Mouse (Mus musculus) frontal cortex, postnatal 36 days (tissue): ENCODE measurements around the gene Foxn1.
A peak's percentile ranks its signal among the peaks of the same experiment; 100 is the strongest.

Experiments used
- DNase-seq, 2 experiments: peaks; one replicate each; pipeline ENCODE4 v3.0.0; 2022; ENCODE audit warnings: low spot score in 2 of 2

Gene Foxn1

DNA sequence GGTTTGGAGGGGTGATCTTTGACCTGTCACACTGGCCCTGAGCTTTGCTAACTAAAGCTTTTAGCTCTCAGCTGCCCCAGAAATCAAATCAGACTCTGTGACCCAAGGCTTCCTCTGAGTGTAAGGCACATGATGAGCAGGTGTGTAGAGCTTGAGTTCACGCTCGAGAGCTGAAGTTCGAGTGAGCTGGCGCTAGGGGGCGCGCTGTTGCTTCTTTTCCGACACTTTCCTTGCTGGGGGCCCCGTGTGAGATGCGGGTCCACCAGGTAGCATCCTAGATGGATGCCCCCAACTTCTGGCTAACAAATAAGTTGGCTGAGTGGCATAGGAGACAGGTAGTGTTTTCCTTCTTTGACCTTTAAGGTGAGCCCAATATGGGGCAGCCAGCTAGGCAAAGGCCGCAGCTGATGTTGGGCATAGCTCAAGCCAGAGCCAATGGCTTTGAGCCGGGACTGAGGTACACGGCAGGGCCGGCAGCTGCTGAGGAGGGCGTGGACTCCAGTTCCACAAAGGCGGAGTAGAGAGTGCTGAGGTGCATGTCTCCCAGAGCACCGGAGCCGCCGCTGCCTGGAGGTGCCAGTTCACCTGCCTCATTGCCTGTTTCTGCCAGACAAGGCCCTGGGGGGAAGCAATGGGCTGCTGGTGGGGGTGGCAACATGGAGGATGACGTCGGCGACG lies 27.9 kb downstream of the Foxn1 start:
- DNase-seq = peak in 1 of 2 experiments; percentile 25

DNA sequence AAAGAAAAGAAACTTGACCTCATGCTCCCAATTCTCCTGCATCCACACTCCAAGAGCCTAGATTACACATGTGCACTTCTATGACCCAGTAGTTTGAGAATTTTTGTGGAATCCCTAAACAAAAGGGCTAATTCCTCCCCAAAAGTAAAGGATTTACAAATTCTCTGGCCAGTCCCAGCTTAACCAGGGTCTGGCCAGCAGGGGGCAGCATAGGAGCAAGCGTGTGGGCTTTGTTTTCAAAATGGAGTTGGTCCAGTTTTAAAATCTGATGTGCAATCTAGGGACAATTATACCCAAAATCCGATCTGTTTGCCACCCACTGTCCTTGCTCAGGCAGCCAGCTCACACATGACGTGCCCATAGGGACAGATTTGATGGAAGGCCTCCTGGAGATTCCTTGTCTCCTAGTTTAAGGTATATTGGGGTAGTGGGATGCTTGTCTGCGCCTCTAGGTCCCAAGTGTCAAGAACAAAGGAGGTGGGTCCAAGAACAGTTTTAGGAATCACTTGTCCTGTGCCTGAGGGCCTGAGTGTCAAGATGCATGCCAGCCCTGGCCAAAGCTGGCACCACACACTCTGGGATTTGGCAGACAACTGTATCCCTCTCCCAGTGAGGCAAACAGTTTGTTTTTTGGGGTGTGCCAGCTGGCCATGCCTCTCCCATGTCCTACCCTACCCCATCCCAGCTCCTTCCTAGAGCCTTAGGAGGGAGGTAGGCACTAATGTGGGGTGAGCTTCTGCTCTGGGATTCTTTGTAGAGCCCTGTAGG lies 30.7 kb downstream of the Foxn1 start:
- peak; percentile 58 to 64 for DNase-seq

DNA sequence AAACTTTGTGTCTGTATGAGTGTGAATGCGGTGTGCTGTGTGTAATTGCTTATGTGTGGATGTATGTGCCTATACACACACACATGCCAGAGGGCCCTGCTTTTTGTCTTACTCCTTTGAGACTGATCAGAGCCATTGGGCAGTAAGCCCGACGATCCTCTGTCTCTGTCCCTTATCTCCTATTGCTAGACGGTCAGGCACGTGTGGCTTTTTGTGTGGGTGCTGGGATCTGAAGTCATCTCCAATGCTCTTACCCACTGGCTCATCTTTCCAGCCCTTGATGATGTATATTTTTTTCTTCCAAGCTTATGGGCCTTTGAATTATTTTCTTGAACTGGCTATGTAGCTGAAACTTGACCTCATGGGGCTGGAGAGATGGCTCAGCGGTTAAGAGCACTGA lies 31.5 kb downstream of the Foxn1 start:
- DNase-seq = no peak

DNA sequence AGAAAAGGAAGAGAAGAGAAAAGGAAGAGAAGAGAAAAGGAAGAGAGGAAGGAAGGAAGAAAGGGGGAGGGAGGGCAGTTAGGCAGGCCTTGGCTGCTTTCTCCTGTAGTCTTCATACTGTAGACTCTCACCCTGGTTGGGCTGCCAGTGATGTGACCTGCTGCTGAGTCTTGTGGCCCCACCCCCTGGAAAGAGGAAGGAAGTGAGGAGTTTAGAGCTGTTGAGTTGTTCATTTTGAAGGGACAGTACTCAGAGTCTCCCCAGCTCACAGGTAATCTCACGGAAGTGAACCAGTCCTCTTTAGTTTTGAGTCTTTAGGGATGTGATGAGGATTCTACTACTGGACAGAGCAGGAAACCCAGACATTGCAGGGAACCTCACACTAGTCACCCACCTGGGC lies 33.3 kb downstream of the Foxn1 start:
- DNase-seq = no peak

DNA sequence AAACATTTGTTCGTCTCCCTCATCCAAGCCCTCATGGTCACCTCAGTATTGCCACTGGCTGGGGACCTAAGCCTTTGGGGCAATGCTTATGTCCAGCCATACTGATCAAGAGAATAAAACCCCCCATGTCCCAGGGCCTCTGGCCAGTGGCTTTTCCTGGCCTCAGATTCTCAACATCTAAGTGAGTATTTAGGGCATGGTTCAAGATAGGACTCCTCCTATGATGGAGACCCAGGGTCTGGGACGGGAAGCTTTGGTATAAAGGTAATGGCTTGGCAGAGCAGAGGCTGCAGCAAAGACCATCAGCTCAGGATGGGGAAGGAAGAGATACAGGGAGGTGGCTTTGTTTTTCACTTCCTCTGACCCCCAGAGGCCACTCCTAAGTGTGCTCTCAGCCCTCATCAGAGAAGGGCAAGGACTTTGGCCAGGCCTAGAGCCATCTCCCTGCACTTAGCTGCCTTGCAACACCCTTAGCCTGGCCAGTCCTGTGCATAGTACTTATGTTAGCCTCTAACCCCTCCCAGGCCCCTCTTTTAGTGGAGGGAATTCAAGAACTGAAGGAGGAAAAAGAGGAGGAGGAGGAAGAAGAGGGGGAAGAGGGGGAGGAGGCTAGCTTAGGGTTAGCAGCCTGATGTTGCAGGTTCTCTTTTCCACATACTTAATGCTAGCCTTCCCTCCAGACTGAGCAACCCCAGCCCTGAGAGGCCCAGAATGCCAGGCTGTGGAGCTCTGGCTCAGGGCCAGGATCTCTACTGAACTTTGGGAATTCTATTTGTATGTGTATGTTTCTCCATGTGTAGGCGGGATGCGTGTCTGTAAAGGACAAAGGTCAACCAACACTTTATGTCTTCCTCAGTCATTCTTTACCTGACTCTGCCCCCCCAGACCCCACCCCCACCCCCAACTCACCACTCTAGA lies 36.7 kb downstream of the Foxn1 start:
- DNase-seq = no peak

DNA sequence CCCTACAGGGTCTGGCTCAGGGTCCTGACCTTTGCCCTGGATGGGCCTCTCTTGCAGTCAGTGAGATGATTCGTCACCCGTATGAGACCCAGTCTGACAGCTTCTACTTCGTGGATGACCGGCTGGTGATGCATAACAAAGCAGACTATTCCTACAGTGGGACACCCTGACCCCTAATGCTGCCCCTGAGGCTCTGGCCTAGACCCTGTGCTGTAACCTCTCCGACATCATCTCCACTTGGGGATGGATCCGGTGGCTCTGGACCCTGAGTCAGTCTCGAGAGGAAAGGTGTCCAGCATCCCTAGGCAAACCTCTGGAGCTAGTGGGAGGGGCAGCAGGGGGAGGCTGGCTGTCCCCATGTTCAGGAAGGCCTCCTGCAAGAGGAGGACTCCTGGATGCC lies 37.9 kb downstream of the Foxn1 start:
- DNase-seq = no peak

DNA sequence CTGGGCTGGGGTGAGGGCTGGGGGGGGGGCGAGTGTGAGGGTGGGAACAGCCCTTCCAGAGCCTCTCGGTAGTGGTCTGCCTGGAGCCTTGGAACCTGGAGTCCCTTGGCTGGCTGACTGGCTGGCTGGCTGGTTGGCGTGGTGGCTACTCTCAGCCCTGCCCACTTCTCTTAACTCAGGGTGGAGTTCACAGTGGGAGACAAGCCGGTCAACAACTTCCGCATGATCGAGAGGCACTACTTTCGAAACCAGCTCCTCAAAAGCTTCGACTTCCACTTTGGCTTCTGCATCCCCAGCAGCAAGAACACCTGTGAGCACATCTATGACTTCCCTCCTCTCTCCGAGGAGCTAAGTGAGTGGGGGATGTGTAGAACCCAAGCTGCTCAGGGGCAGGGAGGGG lies 38.5 kb downstream of the Foxn1 start:
- no peak for DNase-seq

DNA sequence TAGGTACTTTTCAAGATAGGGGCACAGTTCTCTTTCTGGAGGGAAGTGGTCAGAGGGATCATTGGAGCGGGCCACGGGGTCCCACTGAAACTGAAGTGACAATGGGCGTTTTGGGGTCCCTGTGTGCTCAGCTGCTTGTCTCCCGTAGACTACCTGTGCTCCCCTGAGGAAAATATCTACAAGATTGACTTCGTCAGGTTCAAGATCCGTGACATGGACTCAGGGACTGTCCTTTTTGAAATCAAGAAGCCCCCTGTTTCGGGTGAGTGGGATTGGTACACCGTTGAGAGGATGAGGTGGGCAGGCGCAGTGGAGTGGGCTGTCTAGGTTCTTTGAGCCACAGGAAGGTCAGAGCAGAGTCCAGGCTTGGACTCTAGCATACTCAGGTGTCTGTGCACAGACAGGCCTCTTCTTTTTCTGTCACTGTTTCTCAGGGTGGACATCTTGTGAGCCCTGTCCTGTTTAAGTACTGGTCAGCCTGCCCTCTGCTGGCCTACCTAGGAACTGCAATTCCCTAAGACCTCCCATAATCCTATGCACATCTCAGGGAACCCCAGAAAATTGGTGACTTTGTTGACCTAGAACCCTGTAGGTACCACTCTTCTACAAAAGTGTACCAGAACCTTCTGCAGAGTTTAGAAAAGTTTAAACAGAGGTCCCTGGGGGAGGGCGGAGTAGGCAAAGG lies 39.1 kb downstream of the Foxn1 start:
- peak in 1 of 2 experiments; percentile 65 for DNase-seq

DNA sequence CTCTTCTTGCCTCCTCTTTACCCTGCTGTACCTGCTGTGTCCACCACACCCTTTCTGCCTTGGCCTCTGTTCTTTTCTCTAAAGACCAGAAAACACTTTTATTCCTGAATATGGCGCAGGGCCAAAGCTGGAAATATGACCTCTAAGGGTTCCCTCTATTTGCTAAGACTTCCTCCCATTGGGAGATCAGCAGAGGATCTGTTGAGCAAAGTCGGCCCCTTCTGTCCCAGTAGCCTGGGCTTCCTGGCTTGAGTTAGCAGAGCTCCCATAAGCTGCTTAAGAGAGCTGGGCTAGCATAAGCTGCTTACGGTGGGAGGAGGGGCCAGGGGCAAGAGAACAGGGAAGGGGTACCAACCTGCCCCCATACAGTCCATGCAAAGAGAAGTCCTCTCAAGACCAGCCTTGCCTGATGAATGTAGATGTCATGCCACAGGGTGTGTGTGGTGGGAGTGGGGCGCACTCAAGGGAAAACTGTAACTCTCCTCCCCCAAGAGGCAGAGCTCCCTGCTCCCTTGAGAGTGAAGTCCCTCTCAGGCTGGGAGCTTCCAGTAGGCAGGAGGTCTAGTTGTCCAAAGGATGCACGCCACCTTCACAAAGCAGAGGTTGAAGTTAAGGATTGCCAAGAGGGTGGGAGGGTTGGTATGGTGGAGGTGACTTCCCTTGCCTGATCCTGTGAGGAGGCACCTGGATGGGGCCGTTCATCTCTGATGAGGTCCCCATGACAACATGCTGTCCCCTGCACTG lies 39.9 kb downstream of the Foxn1 start:
- DNase-seq = no peak

DNA sequence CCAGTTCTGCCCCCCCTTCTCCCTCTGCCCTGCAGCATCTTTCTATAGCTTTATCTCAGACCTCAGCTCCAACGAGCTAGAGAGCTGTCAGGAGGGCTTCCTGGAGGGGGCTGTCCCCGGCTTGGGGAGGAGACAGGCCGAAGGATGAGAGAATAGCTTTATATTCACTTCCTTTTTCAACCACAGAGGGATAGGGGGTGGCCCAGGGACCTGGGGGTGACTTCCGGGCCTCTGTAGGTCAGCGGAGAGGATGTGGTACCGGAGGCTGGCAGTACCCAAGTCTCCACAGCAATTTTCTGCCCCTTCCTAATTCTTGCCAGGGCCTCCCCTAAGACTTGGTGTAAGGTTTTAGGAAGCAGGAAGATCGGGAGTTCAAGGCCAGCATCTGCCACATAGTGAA lies 40.6 kb downstream of the Foxn1 start:
- DNase-seq = no peak

DNA sequence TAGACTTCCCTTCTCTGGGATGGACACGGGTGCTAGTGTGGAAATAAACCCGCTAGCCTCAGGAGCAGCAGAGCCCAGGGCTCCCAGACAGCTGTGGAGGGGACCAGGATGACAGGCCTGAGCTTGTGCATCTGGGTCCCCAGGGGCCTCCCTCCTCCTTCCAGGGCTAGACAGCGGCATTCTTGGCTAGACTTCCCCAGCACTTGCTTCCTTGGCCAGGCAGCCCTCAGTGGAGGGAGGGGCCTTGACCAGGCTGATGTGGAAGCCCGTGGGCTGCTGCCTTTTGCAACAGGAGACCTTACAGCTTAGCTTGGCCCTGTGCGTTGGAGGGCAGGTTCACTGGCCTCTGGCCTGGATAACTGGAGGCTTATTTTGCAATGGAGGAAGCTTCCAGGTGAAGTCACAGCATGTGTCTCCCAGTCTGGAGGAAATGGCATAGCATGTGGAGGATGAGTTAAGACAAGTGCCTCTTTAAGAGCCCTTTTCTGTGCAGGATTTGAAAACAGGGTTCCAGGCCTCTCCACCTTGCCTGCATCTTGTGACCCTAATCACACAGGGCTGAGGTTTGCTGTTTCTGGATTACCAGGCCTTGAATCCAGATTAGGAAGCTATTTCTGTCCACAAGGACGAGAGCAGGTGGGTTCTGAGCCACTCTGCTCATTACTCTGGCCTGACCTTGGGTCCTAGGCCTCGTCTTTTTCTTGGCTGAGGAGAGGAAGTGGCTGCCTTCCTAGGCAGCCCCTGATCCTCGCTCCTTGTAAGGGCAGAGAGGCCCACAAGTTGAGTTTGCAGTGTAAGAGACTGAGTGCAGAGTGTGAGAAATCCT lies 41.3 kb downstream of the Foxn1 start:
- DNase-seq = no peak

DNA sequence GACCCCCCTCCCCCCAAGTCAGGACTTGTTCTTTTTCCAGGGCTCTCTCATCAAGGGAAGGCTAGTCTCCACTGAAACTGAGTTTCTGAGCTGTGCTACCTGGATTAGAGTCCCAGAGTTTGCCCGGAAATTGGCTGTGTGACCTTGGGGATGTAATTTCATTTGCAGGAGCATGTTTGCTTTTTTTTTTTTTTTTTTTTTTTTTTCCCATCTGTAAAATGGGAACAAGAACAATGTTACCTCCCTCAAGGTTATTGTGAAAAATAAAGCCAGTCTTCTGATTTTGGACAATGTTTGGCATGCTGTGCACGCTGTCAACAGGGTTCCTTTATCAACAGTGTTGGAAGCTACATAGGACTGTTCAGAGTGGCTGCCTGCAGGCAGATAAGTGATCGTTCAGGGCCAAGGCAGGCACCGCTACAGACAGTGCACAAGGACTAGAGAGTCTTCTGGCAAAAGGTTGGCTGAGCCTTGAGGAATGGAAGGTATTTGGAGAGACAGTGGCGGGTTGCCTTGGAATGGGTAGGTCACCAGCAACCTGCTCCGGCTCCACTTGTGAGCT lies 41.9 kb downstream of the Foxn1 start:
- DNase-seq = no peak

DNA sequence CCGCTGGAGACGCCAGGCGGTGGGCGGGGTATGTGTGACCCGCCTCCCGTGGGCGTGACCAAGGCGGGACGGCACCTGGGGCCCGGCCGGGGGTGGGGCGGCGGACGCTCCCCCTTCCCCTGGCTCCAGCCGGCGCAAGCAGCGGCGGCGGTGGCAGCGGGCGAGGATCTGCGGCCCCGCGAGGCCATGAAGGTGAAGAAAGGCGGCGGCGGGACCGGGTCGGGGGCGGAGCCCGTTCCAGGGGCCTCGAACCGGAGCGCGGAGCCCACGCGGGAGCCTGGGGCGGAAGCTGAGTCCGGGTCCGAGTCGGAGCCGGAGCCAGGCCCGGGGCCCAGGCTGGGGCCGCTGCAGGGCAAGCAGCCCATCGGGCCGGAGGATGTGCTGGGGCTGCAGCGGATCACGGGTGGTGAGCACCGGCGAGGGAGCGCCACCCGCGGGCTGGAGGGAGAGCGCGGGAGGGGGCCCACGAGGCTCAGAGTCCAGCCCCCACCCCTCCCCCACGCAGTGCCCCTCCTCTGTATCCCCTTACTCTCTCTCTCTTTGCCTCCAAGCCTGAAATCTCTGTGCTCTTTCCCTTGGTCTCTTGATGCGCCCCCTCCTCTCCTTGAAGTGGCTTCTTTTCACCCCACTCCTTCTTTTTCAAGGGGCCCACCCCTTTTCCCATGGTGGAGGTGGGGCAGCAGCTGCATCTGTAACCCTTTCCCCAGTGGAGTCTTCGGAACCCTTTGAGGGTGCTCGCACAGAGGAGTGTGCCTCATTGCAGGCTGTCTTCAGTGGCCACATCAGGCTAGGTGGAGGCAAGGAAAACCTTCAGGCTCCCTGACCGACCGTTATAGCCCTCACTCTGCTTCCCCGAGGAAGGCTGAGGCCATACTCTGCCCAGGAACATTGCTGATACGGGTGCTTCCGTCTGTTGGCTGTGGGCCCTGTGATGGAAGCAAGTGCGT lies 42.7 kb downstream of the Foxn1 start, which contains the start of gene Unc119:
Gene Unc119, plus strand, starts transcription at position 102 of the 947 bp plus-strand sequence.
- peak; percentile 67 to 71 for DNase-seq

DNA sequence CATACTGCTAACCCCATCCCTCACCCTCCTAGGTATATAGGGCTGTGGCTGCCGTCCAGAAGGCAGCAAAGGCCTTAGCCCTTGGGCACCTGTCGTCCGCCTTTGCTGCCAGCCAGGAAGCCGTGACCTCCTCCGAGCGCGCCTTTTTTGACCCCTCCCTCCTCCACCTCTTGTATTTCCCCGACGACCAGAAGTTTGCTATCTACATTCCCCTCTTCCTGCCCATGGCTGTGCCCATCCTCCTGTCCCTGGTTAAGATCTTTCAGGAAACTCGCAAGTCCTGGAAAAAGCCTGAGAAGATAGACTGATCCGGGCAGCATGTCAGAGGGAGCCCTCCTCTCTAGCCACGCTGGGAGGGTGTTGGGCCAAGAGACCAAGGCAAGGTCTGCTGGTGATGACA lies 44.7 kb downstream of the Foxn1 start:
- DNase-seq = no peak

DNA sequence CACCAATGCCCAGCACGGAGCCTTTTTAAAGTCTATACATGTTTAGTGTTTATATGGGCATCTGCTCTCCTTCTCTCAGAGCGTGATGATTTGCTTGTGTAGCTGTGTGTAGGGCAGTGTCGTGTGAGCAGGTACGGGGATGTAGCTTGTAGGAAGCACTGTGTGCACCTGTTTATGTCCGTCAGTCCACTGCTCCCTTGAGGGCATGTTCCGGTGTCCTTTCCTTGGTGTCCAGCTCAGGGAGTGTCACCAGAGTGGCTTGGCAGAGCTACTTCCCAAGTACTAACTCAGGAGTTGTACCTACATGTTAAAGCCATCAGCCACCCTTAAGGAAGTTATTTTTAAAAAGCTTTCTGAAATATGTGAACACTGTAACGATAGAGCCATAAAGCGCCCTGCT lies 49.3 kb downstream of the Foxn1 start:
- no peak for DNase-seq

DNA sequence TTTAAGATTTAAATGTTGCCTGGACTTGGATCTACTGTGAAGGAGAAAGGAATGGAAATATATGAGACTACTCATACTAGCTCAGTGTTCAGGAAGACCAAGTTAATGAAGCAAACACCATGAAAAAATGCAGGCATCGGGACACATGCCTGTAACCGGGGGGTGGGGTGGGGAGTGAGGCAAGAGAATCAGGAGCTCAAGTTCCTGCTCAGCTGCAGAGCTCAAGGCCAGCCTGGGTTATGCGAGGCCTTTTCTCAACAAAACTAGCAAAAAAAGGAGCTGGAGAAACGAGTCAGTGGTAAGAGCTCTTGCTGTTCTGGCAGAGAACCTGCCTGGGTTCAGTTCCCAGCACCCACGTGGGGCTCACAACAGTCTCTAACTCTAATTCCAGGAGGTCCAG lies 52.4 kb downstream of the Foxn1 start:
- no peak for DNase-seq

DNA sequence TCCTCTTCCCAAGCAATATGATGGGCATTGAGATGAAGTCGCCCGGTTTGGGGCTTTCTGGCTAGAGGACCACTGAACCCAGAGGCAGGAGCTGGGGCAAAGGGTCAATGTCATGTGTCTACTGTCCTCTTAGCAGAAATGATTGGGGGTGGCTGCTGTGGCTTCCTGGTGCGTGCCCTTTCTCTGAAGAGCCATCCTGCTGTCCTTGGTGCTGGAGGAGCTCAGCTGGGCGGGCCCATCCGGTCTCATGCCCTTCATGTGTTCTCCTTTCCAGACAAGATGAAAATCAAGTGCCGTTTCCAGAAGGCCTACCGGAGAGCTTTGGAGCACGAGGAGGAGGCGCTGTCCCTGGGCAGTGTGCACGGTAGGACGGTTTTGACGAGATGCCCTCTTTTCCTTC lies 53.7 kb downstream of the Foxn1 start:
- no peak for DNase-seq

DNA sequence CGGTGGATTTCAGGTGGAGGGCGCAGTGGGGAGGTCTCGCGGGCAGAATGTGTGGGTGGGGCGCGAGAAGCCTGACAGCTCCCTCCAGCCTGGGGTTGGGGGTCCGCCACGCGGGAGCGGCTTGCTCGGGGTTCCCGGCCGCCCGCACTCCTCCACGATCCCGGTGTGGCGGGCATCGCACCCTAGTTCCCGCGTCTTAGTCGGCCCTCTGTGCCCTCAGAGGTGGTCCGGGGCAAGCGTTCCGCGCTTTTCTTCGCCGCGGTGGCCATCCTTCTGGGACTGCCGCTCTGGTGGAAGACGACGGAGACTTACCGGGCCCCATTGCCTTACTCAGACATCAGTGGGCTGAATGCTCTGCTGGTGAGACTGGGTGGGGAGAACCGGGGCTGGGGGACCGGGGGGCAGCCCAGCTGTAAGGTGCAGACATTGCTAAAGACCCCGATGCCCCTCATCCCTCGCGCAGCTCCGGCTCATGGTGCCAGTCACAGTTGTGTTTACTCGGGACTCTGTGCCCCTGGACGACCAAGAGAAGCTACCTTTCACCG lies 57.8 kb downstream of the Foxn1 start:
- DNase-seq = no peak
